Mouse (Mus musculus) heart, adult 2 months (tissue): Measurements from ENCODE around the gene Umps. TPM values are rescaled to one million over a fixed set of nuclear protein-coding genes. Genes with fewer than 3 reads are reported as not detected.

Experiments
- DNase-seq, 2 experiments: peaks; one replicate each; pipeline ENCODE4 v3.0.0; 2021
- H3K27ac ChIP-seq: fragments of 200-600 bp; 2 replicates; pipeline ENCODE4 v1.8.1; 2022
- H3K27me3 ChIP-seq: fragments of 200-500 bp; 2 replicates; pipeline ENCODE4 v1.6.1; 2012; ENCODE audit warnings: mild to moderate bottlenecking, low read length, inconsistent platforms, mixed read lengths; ENCODE audit not compliant: control insufficient read depth, insufficient read depth
- H3K36me3 ChIP-seq: fragments of 200-500 bp; 2 replicates; pipeline ENCODE4 v1.6.1; 2012; ENCODE audit warnings: low read length, inconsistent platforms; ENCODE audit not compliant: control insufficient read depth, insufficient read depth
- H3K4me1 ChIP-seq: fragments of 200-500 bp; 2 replicates; pipeline ENCODE4 v1.6.1; 2011; ENCODE audit warnings: low read length; ENCODE audit not compliant: control insufficient read depth, insufficient read depth
- H3K4me3 ChIP-seq: fragments of 200-600 bp; 2 replicates; pipeline ENCODE4 v1.8.1; 2022
- H3K79me2 ChIP-seq: fragments of 200-500 bp; replicated peaks from 2 replicates; pipeline ENCODE4 v1.6.1; 2012; ENCODE audit warnings: mild to moderate bottlenecking, inconsistent platforms, low read length, moderate library complexity, mixed read lengths; ENCODE audit not compliant: control insufficient read depth, insufficient read depth
- H3K9ac ChIP-seq: fragments of 200-500 bp; 2 replicates; pipeline ENCODE4 v1.6.1; 2012; ENCODE audit warnings: low read depth, mild to moderate bottlenecking, control low read depth, inconsistent platforms, low read length, mixed read lengths
- CTCF ChIP-seq: fragments of 200-600 bp; IDR thresholded peaks from 2 replicates; pipeline ENCODE4 v1.8.1; 2022; ENCODE audit warnings: antibody characterized with exemption, mild to moderate bottlenecking, moderate library complexity
- EP300 ChIP-seq: fragments of 200-500 bp; IDR thresholded peaks from 2 replicates; pipeline ENCODE4 v1.6.1; 2011; ENCODE audit warnings: low read depth, low read length, control low read depth; ENCODE audit not compliant: insufficient read depth
- POLR2A ChIP-seq: fragments of 200-500 bp; IDR thresholded peaks from 2 replicates; pipeline ENCODE4 v1.6.1; 2011; ENCODE audit warnings: mild to moderate bottlenecking, low read depth, low read length, control low read depth; ENCODE audit not compliant: insufficient read depth
- WGBS: fragments of 180-500 bp; shearing (Covaris S2); methylation state at CpG from one replicate; pipeline ENCODE4 v1.1.7; 2018; 5-methylcytosine and 5-hydroxymethylcytosine counted together
- intact Hi-C: fragments of 180-260 bp; cut with DNase I; formaldehyde crosslinking; loops from one replicate; pipeline ENCODE4 v1.15.1; 2025
- polyA plus RNA-seq: library from polyadenylated mRNA; depleted of rRNA; stranded (reverse); fragments of >200 nt; gene quantifications from 2 replicates; pipeline ENCODE4 v1.2.3, GENCODE M21; 2012
- total RNA-seq, 2 experiments: library from RNA; stranded (reverse); gene quantifications; 2 replicates each; pipeline ENCODE4 v1.2.3; 2021

The Umps gene
- total and polyA plus RNA-seq, 3 experiments, result 3.8 to 8.4 (median 7.9) TPM

DNA sequence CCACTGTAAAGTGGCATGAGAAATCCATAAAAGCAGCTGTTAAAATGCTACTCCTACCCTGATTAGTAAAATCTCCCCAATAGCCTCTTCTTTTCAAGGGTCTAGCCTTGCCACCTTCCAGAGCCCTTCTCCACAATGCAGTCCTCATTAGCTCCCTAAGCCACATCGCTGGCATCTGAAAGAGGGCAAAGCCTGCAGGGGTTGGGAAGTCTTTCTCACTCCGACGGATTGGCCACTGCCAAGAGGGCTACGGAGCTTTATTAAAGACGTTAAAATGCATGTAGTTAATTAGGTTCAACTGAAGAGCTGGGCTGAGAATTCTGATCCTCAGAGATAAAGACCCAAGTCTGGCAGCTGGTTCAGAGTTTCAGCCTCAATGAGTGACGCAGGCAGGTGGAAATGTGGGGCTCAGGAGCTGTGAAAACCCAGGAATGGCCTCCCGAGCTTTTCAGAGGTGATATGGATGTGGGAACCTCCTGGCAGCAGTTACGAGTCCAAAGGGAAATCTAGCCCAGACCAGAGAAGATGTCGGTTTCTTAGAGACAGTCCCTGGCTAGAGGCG is 36.8 kb upstream of the Umps start:
- intact Hi-C loops, result no loop called here
- no peak overlapping the region for H3K27ac ChIP-seq
- H3K9ac ChIP-seq, result no peak overlapping the region
- H3K79me2 ChIP-seq, result no peaks in the 10 kb centered on the region
- no peaks in the 10 kb centered on the region for H3K36me3 ChIP-seq
- WGBS, result 50% methylated on average over 10 of the region's 10 CpGs
- no peak overlapping the region for H3K4me3 ChIP-seq
- no peak for TF ChIP-seq CTCF
- no peak for TF ChIP-seq EP300
- TF ChIP-seq POLR2A, result no peak
- no peaks in the 10 kb centered on the region for H3K27me3 ChIP-seq
- no peak for DNase-seq
- H3K4me1 ChIP-seq, result peaks cover 2% of the 10 kb centered on the region; the same call in 1 of the 2 replicates

DNA sequence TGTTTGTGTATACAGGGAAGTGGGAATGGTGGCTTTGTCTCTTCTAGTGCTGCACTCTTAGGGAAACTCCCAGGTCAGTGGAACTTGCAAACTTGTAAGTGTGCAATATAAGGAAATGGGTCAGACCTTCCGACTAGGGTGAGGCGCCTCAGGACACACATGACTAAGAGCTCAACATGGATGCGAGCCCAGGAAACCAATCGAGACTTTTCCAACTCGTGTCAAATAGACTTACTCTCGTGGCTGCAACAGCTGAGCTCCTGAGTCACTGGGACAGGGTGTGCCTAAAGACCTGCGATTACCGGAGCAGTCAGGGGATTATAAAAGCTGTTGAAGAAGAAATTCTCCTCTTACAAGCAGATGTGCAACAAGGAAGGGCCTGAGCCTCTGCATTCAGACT is 33.9 kb upstream of the Umps start:
- DNase-seq, result peak in 1 of 2 experiments; percentile 31
- H3K27ac ChIP-seq, result no peak overlapping the region
- H3K79me2 ChIP-seq, result no peaks in the 10 kb centered on the region
- TF ChIP-seq EP300 (peak; percentile 69; the same call in 1 of the 2 replicates), CTCF (no peak)
- H3K4me1 ChIP-seq, result peaks cover 2% of the 10 kb centered on the region; the same call in 1 of the 2 replicates
- 32% methylated on average over 8 of the region's 8 CpGs for WGBS
- no peak overlapping the region for H3K4me3 ChIP-seq
- intact Hi-C loops, result no loop called here
- no peak overlapping the region for H3K9ac ChIP-seq
- H3K27me3 ChIP-seq, result no peaks in the 10 kb centered on the region
- no peaks in the 10 kb centered on the region for H3K36me3 ChIP-seq

- peak; percentile 26 to 45 for DNase-seq
- H3K9ac ChIP-seq, result no peak overlapping the region
- no peaks in the 10 kb centered on the region for H3K36me3 ChIP-seq
- no peak overlapping the region for H3K27ac ChIP-seq
- no peaks in the 10 kb centered on the region for H3K79me2 ChIP-seq
- intact Hi-C loops, result loop anchor here (1.0 kb wide), 1 partner anchor 115 kb away; no protein-coding TSS in a partner anchor
- TF ChIP-seq EP300 (0 out of 2 replicates have a peak, but pooled peaks have one; percentile 14), CTCF (peak; percentile 70), POLR2A (no peak)
- no peaks in the 10 kb centered on the region for H3K27me3 ChIP-seq
- peaks cover 2% of the 10 kb centered on the region; the same call in 1 of the 2 replicates for H3K4me1 ChIP-seq
- 26% methylated on average over 3 of the region's 3 CpGs for WGBS
- H3K4me3 ChIP-seq, result no peak overlapping the region
These were observed 32.5 kb upstream of the Umps start for GRCm38 (mm10) chr16:33999388-33999787.

- DNase-seq, result no peak
- Histone ChIP-seq H3K4me1 (no peaks in the 10 kb centered on the region; the same call in 1 of the 2 replicates), H3K27me3 (no peaks in the 10 kb centered on the region), H3K36me3 (no peaks in the 10 kb centered on the region), H3K27ac (no peak overlapping the region), H3K79me2 (no peaks in the 10 kb centered on the region), H3K9ac (no peak overlapping the region), H3K4me3 (no peak overlapping the region)
- 76% methylated on average over 6 of the region's 6 CpGs for WGBS
- no peak for TF ChIP-seq POLR2A
- no peak for TF ChIP-seq CTCF
- no peak for TF ChIP-seq EP300
- intact Hi-C loops, result no loop called here
These were observed 31.2 kb upstream of the Umps start for GRCm38 (mm10) chr16:33998011-33998410.

GRCm38 (mm10) chr16:33996030-33996429 is 29.2 kb upstream of the Umps start:
- peak; percentile 45 to 46 for DNase-seq
- H3K27me3 ChIP-seq, result no peaks in the 10 kb centered on the region
- H3K79me2 ChIP-seq, result no peaks in the 10 kb centered on the region
- TF ChIP-seq POLR2A (no peak), EP300 (no peak), CTCF (peak; percentile 86)
- H3K4me1 ChIP-seq, result no peaks in the 10 kb centered on the region; the same call in 1 of the 2 replicates
- no peak overlapping the region for H3K27ac ChIP-seq
- no peak overlapping the region for H3K9ac ChIP-seq
- no peaks in the 10 kb centered on the region for H3K36me3 ChIP-seq
- 6% methylated on average over 5 of the region's 5 CpGs for WGBS
- H3K4me3 ChIP-seq, result no peak overlapping the region
- intact Hi-C loops, result no loop called here

DNA sequence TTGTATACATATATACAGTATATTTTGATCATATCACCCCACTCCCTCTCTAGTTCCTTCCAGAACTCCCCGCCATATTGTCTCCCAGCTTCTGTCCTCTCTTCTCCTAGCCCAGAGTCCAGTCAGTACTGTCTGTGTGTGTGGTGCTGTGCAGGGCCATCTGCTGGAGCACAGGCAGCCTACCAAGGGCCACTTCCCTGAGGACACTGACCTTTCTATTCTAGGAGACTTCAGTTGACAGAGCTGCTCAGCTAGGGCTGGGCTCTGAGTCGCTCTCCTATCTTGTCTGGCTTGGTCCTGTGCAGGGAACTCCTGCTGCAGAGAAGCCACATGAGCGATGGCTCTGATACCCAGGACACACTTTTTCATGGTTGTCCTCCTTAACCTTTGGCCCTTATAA is 28.7 kb upstream of the Umps start:
- intact Hi-C loops, result no loop called here

More for the DNA sequence above, 28.7 kb upstream of the Umps start:
- Histone ChIP-seq H3K4me1 (no peaks in the 10 kb centered on the region), H3K79me2 (no peaks in the 10 kb centered on the region), H3K27ac (no peak overlapping the region), H3K9ac (no peak overlapping the region), H3K27me3 (no peaks in the 10 kb centered on the region), H3K36me3 (no peaks in the 10 kb centered on the region), H3K4me3 (no peak overlapping the region)
- 53% methylated on average over 3 of the region's 3 CpGs for WGBS
- DNase-seq, result peak in 1 of 2 experiments; percentile 46
- TF ChIP-seq EP300 (no peak), POLR2A (no peak), CTCF (no peak)
